Mouse (Mus musculus) small intestine, adult 2 months (tissue): ENCODE data around the gene Reck.

Source experiments
- CTCF ChIP-seq: fragments of 200-500 bp; IDR thresholded peaks from 2 replicates; pipeline ENCODE4 v1.5.1; 2012; ENCODE audit warnings: low read depth, mild to moderate bottlenecking, control low read depth, inconsistent platforms, low read length, moderate library complexity, mixed read lengths; ENCODE audit not compliant: insufficient replicate concordance, insufficient read length; ENCODE audit errors: extremely low read depth
- POLR2A ChIP-seq: fragments of 200-500 bp; IDR thresholded peaks from 2 replicates; pipeline ENCODE4 v1.6.1; 2012; ENCODE audit warnings: low read depth, mild to moderate bottlenecking, control low read depth, inconsistent platforms, low read length, moderate library complexity

- TF ChIP-seq CTCF: no peak
- TF ChIP-seq POLR2A: no peak
These were observed 56.5 kb downstream of the Reck start for GRCm38 (mm10) chr4:43931877-43932276.
